Mouse (Mus musculus) neural tube, embryonic 13.5 days (tissue): ENCODE data around the gene Opn4. TPM values are rescaled to one million over a fixed set of nuclear protein-coding genes. Genes with fewer than 3 reads are reported as not detected.

Source experiments
- ATAC-seq: fragments of 200-750 bp; cut with Nextera tagmentation; 2 replicates; pipeline ENCODE4 v1.8.0; 2017; ENCODE audit warnings: low read depth, mild to moderate bottlenecking, moderate TSS enrichment, moderate library complexity
- H3K27ac ChIP-seq: fragments of 300-500 bp; sonication (generic); replicated peaks from 2 replicates; pipeline ENCODE4 v1.5.1; 2015; ENCODE audit warnings: moderate library complexity, mild to moderate bottlenecking, inconsistent platforms
- H3K27me3 ChIP-seq: fragments of 300-500 bp; sonication (generic); 2 replicates; pipeline ENCODE4 v1.6.1; 2015; ENCODE audit warnings: mild to moderate bottlenecking, inconsistent platforms
- H3K36me3 ChIP-seq: fragments of 300-500 bp; sonication (generic); 2 replicates; pipeline ENCODE4 v1.6.1; 2015; ENCODE audit warnings: mild to moderate bottlenecking, inconsistent platforms
- H3K4me1 ChIP-seq: fragments of 300-500 bp; sonication (generic); replicated peaks from 2 replicates; pipeline ENCODE4 v1.6.1; 2015; ENCODE audit warnings: inconsistent platforms
- H3K4me2 ChIP-seq: fragments of 300-500 bp; sonication (generic); 2 replicates; pipeline ENCODE4 v1.6.1; 2015; ENCODE audit warnings: inconsistent platforms, mild to moderate bottlenecking, moderate library complexity
- H3K4me3 ChIP-seq: fragments of 300-500 bp; sonication (generic); 2 replicates; pipeline ENCODE4 v1.5.1; 2015; ENCODE audit warnings: mild to moderate bottlenecking, inconsistent platforms
- H3K9ac ChIP-seq: fragments of 300-500 bp; sonication (generic); 2 replicates; pipeline ENCODE4 v1.6.1; 2015; ENCODE audit warnings: moderate library complexity, mild to moderate bottlenecking, inconsistent platforms
- H3K9me3 ChIP-seq: fragments of 300-500 bp; sonication (generic); 2 replicates; pipeline ENCODE4 v1.6.1; 2016; ENCODE audit warnings: inconsistent platforms
- whole genome bisulfite sequencing: fragments of 180-500 bp; shearing (Covaris S2); methylation state at CpG from one replicate; pipeline ENCODE4 v1.1.7; 2015; 5-methylcytosine and 5-hydroxymethylcytosine counted together
- polyA plus RNA-seq: library from polyadenylated mRNA; unstranded; fragments of >200 nt; fragmentation: Nextera tagmentation; extraction: Ambion mirVana; gene quantifications from 2 replicates; pipeline ENCODE4 v1.2.1, GENCODE M21; 2015

Opn4 gene
- polyA plus RNA-seq, 1 experiment from 2014 or later, result not detected

DNA sequence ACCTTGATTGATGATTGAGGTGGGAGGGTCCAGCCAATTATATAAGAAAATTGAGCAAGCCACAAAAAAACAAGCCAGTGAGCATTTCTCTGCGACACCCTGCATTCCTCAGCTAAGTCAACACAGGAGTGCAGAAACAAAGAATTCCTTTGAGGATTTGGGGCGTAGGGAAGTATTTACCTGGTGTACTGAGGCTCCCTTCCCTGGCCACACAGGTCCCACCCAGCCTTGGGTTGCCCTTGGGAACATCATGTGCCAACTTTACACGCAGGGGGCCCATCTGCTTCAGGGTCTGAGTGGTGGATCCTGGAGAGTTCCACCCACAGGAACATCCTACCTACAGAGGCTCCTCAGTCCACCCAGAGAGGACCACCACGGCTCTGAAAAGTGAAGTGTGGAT is 15.7 kb upstream of the Opn4 start:
- Histone ChIP-seq H3K36me3 (no peaks in the 10 kb centered on the region), H3K9me3 (no peaks in the 10 kb centered on the region), H3K4me1 (peaks cover 14% of the 10 kb centered on the region; the same call in 1 of the 2 replicates), H3K9ac (no peak overlapping the region), H3K27ac (no peak overlapping the region), H3K4me3 (no peak overlapping the region), H3K4me2 (no peak overlapping the region), H3K27me3 (peaks cover 38% of the 10 kb centered on the region)
- ATAC-seq, result no peak
- 57% methylated on average over 4 of the region's 4 CpGs for WGBS

DNA sequence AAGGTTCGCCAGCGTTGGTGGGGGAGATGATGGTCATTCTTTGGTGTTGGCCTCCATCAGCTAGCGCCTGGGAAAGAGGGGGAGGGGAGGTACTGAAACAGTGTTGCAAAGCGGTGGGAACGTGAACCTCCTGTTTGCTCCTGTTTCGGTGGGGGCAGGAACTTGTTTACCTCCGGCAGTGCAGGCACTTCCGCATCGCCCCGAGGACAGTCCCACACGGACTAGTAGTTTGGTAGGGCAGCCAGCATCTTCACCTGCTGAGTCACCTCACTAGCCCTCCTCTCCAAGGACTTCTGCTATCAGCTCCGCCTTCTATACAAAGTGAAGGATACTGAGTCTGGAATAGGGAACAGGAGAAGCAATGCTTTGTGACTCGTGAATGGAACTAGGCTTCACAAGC is 15.1 kb upstream of the Opn4 start:
- no peak for ATAC-seq

DNA sequence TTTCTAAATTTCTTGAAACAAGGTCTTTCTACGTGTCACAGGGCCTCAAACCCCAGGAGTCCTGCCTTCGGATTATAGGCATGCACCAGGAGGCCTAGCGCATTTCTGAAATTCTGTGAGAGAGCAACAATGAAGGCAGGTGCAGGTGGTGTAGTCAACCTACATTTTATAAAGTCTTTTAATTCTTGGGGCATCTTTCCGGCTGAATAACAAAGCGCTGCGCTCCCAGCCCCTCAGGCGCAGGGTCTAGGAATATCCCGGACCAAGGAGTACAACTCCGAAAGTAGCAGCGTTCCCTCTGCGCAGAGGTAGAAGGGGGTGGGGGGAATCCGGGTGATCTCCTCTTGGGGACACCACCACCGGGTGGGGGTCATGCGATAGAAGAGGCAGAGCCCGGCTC is 14.6 kb upstream of the Opn4 start:
- no peak for ATAC-seq
- Histone ChIP-seq H3K9ac (no peak overlapping the region), H3K4me1 (peaks cover 14% of the 10 kb centered on the region; the same call in 1 of the 2 replicates), H3K4me2 (peak overlapping the region; percentile 46), H3K27ac (no peak overlapping the region), H3K4me3 (no peak overlapping the region), H3K36me3 (no peaks in the 10 kb centered on the region), H3K27me3 (peaks cover 38% of the 10 kb centered on the region), H3K9me3 (no peaks in the 10 kb centered on the region)
- WGBS, result 11% methylated on average over 15 of the region's 15 CpGs

More for the DNA sequence above, 15.1 kb upstream of the Opn4 start:
- Histone ChIP-seq H3K4me3 (no peak overlapping the region), H3K27me3 (peaks cover 38% of the 10 kb centered on the region), H3K4me2 (peak overlapping the region; percentile 46), H3K9ac (no peak overlapping the region; the same call in 1 of the 2 replicates), H3K36me3 (no peaks in the 10 kb centered on the region), H3K4me1 (peaks cover 14% of the 10 kb centered on the region; the same call in 1 of the 2 replicates), H3K9me3 (no peaks in the 10 kb centered on the region), H3K27ac (no peak overlapping the region)
- WGBS, result 3% methylated on average over 13 of the region's 13 CpGs

DNA sequence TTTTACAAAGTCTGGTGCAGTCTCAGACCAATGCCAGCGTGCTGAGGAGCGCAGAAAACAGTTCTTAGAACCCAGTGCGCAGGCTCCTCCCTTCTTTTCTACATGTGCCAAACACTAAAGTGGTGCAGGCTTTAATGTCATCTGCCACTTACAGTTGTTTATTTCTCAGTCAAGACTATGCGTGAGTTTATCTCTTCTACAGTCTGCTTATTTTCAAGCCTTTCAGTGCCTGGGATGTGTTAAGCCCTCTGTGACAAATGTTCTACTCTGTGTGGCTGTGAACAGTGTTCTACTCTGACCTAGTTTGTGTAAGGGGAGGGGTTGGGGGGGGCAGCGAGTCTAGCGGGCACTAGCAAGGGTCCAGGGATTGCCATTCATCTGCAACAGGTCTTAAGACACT is 13.6 kb upstream of the Opn4 start:
- no peak overlapping the region for H3K9ac ChIP-seq
- no peaks in the 10 kb centered on the region for H3K36me3 ChIP-seq
- no peak overlapping the region for H3K27ac ChIP-seq
- no peak for ATAC-seq
- no peak overlapping the region for H3K4me3 ChIP-seq
- H3K9me3 ChIP-seq, result no peaks in the 10 kb centered on the region
- peaks cover 38% of the 10 kb centered on the region for H3K27me3 ChIP-seq
- 68% methylated on average over 6 of the region's 6 CpGs for WGBS
- no peak overlapping the region for H3K4me2 ChIP-seq
- peaks cover 14% of the 10 kb centered on the region; the same call in 1 of the 2 replicates for H3K4me1 ChIP-seq

DNA sequence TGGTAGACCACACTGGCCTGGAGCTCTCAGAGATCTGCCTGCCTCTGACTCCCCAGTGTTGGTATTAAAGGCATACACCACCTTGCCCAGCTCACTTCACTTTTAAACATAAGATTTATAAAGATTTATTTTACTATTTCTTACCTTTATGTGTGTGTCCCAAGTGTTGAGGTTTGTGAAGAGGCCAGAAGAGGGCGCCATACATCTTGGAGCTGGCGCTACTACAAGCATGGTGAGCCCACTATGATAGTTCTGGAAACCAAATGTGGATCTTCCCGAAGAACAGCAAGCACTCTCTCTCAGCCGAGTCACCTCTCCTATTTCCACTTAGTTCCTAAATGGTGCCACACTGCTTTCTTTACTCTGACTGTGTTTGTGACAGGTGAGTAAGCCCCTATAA is 12.3 kb upstream of the Opn4 start:
- Histone ChIP-seq H3K36me3 (no peaks in the 10 kb centered on the region), H3K9ac (no peak overlapping the region), H3K4me2 (no peak overlapping the region), H3K4me1 (peaks cover 11% of the 10 kb centered on the region; the same call in 1 of the 2 replicates), H3K4me3 (no peak overlapping the region), H3K27me3 (peaks cover 30% of the 10 kb centered on the region), H3K9me3 (no peaks in the 10 kb centered on the region), H3K27ac (no peak overlapping the region)
- no peak for ATAC-seq
- 45% methylated on average over 4 of the region's 4 CpGs for WGBS

DNA sequence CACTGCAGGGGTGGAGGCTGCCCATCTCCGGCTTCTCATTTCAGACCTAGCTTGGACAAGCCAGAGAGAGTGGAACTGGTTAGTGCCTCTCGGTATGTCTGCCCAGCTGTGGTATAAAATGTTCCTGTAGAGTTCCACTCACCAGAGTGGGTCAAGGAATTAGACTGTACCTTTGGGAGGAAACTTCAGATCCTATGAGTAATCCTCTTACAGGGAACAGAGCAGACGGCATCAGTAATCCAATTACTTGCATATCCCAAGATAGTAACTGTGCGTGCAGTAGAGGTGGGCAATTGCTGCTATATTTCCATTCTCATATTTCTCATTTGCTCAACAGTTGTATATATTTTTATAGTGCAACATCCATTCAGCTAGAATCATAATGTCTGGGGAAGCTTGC is 11.6 kb upstream of the Opn4 start:
- no peak overlapping the region for H3K4me3 ChIP-seq
- ATAC-seq, result no peak
- no peak overlapping the region for H3K9ac ChIP-seq
- H3K9me3 ChIP-seq, result no peaks in the 10 kb centered on the region
- H3K4me2 ChIP-seq, result no peak overlapping the region
- H3K36me3 ChIP-seq, result no peaks in the 10 kb centered on the region
- H3K4me1 ChIP-seq, result peaks cover 6% of the 10 kb centered on the region; the same call in 1 of the 2 replicates
- peaks cover 30% of the 10 kb centered on the region for H3K27me3 ChIP-seq
- H3K27ac ChIP-seq, result no peak overlapping the region
- WGBS, result 89% methylated on average over 4 of the region's 4 CpGs

DNA sequence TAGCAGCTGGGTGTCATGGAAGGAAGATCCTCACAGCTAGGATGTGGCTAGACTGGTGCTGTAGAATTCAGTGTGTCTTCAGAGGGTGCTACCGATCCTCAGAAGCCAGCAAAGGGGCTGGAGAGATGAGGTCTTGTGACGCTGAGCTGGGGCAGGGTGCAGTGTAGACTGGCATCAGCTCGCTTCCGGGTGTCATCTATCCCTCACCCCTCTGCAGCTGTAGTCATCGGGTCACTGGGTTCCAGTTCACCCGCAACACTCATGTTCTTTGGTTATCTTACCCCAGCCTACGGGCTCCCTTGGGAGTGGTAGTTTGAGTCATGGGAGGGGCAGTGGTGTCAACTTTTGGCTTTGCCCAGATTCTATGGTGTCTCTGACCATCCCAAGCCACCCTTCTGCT is 2.0 kb upstream of the Opn4 start:
- Histone ChIP-seq H3K9me3 (no peaks in the 10 kb centered on the region), H3K4me1 (no peaks in the 10 kb centered on the region), H3K4me3 (no peak overlapping the region), H3K4me2 (no peak overlapping the region), H3K27ac (no peak overlapping the region), H3K9ac (no peak overlapping the region), H3K27me3 (no peaks in the 10 kb centered on the region), H3K36me3 (no peaks in the 10 kb centered on the region)
- 98% methylated on average over 7 of the region's 7 CpGs for WGBS
- ATAC-seq, result no peak

DNA sequence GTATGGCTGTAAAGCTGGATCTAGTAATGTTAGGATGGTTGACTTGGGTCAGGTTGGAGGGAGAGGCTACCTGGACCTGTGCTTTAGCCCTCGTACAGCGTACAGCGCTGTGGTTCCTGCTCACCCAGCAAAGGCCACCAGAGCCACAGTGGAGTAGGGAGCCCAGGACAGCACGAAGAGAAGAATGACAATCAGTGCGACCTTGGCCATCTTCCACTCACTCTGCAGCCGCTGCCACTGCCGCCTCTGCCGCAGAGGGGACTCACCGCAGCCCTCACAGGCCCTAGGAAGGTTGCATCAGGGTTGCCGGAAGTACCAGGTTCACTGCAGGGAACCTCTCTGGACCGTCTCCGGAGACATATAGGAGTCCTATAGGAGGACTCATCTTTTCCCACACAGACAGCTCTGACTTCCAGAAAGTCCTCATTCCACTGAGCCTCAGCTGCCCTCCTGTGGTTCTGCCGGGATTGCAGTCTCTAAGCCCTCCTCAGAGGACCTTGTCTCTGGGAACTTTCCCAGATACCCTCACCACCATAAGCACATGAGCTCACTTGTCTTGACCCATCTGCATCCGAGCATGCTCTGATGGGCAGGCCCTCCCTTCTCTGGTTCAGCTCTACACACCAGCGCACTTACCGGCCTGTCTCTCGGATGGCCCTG is 4.2 kb downstream of the Opn4 start:
- H3K9ac ChIP-seq, result no peak overlapping the region
- no peak overlapping the region for H3K4me3 ChIP-seq
- H3K36me3 ChIP-seq, result no peaks in the 10 kb centered on the region
- ATAC-seq, result no peak
- H3K4me2 ChIP-seq, result no peak overlapping the region
- H3K27me3 ChIP-seq, result no peaks in the 10 kb centered on the region
- H3K27ac ChIP-seq, result no peak overlapping the region
- H3K4me1 ChIP-seq, result no peaks in the 10 kb centered on the region
- WGBS, result 85% methylated on average over 17 of the region's 17 CpGs
- no peaks in the 10 kb centered on the region for H3K9me3 ChIP-seq

DNA sequence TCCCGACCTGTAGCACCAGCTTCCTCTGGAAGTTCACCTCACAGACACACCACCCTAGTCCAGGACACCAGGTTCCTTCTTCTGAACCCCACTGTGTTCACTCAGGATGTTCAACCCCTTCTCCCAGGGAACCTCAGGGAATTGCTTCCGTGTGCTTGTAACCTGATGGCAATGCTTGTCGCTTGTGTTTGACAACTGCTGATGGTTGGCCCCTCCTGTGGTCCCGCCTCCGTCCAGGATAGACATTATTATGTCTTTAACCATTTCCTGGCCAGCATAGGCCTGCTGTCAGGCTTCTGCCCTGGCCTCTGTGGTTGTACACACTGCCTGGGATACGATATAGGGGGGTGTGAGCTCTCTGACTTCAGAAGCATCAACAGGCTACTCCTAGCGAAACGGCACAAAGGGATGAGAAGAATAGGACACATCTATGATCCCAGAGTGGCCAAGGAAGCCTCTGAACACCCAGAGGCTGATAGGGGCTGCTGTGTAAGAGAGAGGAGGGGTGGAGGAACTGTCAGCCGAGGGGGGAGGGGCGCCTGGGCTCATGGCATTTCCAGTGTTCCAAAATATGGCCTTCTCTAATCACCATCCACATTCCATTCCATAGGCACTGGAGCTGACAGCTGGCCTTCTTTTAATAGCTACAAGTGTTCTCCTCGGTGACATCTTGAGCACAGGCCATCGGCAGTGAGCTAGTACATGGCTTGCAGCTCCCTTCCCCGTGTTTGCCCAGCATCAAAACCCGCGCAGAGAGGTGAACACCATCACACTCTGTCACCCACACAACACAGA is 8.0 kb downstream of the Opn4 start:
- ATAC-seq, result no peak
- no peaks in the 10 kb centered on the region for H3K9me3 ChIP-seq
- no peak overlapping the region for H3K4me3 ChIP-seq
- no peak overlapping the region for H3K27ac ChIP-seq
- H3K27me3 ChIP-seq, result no peaks in the 10 kb centered on the region
- no peak overlapping the region for H3K4me2 ChIP-seq
- H3K4me1 ChIP-seq, result no peaks in the 10 kb centered on the region
- WGBS, result 69% methylated on average over 15 of the region's 15 CpGs
- H3K9ac ChIP-seq, result no peak overlapping the region
- no peaks in the 10 kb centered on the region for H3K36me3 ChIP-seq

DNA sequence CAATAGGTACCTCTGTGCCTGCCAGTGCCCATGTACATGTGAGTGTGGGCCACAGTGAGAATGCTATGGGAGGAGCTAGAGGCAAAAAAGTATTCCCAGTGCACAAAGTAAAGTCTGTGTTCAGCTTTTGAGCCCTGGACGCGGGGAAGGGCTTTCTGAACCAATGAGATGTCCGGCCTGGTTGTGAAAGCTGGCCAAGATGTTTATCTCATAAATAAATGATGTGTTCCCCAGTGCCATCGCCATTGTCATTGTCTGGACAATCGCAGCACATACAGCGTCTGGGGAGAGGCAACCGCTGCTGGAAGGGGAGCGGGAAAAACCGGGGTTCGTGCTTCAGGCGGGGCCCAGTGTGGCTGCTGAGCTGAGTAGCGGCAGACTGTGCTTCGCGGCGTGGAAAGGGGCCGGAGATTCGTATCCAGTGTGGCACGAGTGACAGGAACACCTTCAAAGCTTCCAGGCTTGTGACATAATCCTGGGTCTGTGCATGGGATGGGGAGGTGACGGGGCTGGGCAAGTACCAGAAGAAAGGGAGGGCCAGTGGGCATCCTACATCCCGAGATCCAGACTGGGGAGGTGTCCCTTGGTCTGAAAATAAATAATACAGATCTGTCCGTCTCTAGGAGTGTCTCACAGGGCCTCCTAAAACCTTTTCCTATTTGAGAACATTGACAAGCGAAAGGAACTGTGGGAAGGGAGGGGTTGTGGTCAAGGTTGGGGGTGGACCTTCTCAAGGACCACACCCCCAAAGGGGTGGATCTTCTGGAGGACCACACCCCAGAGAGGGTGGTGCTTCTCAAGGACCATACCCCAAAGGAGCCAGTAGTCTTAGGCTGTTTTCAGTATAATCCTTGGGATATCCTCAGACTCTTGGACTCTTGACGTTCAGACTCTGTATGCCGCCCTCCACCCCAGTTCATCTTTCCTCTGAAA is 8.9 kb downstream of the Opn4 start:
- no peaks in the 10 kb centered on the region for H3K4me1 ChIP-seq
- no peak overlapping the region for H3K4me3 ChIP-seq
- H3K4me2 ChIP-seq, result peak overlapping the region; percentile 22
- no peak overlapping the region for H3K9ac ChIP-seq
- ATAC-seq, result no peak
- WGBS, result 59% methylated on average over 24 of the region's 24 CpGs
- no peaks in the 10 kb centered on the region for H3K27me3 ChIP-seq
- no peak overlapping the region for H3K27ac ChIP-seq
- H3K36me3 ChIP-seq, result no peaks in the 10 kb centered on the region
- no peaks in the 10 kb centered on the region for H3K9me3 ChIP-seq

DNA sequence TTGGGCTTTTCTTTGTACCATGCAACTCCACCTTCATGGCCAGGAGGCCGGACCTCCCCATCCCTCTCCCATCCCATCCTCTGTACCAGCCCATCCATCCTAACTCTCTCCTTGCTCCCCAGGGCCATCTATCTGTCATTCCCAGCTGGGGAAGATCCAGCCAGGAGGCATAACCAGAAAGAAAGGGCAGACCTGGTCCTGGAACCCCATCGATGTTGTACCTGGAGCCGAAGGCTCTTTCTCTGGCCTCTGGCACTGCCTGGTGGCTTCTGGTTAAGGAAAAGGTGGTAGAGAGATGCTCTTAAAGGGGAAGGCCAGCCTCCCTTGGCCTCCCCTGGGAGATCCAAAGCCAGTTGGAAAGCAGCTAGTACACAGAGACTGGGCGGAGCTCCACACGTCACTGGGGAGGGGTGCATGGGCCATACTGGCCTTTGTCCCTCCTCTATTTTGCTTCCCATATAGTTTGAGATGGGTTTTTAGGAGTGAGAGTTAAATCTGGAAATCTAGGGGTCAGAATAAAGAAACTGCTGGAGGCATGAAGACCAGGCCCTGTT is 9.8 kb downstream of the Opn4 start:
- no peaks in the 10 kb centered on the region for H3K9me3 ChIP-seq
- ATAC-seq, result no peak
- H3K4me2 ChIP-seq, result no peak overlapping the region
- no peaks in the 10 kb centered on the region for H3K36me3 ChIP-seq
- H3K27me3 ChIP-seq, result no peaks in the 10 kb centered on the region
- H3K9ac ChIP-seq, result no peak overlapping the region
- 90% methylated on average over 5 of the region's 5 CpGs for WGBS
- no peaks in the 10 kb centered on the region for H3K4me1 ChIP-seq
- H3K4me3 ChIP-seq, result no peak overlapping the region
- no peak overlapping the region for H3K27ac ChIP-seq
